Mouse (Mus musculus): ENCODE results near the gene Atp6v0b.
A peak's percentile ranks its signal among the peaks of the same experiment; 100 is the strongest.

Gene Atp6v0b

DNA sequence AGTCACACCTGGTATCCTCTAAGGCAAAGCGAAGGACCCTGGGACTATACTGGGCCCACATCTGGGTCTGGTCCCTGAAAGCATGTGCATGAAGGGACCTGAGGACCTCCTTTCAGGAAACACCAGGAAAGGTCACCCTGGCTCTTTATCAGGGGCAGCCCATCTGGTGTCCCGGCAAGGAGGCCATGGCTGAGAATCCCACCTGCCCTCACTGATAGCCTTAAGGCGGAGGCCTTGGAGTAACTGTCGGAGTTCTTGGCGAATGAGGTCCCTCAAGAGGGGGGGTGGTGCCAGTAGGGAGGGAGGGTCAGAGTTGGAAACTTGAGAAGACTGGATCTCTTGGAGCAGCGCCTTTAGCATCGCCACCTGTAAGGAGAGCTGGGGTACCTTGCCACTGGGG, 15.3 kb downstream of the Atp6v0b start:
- no peak for DNase-seq (ENCODE audit: low spot score in 2 of 2)

DNA sequence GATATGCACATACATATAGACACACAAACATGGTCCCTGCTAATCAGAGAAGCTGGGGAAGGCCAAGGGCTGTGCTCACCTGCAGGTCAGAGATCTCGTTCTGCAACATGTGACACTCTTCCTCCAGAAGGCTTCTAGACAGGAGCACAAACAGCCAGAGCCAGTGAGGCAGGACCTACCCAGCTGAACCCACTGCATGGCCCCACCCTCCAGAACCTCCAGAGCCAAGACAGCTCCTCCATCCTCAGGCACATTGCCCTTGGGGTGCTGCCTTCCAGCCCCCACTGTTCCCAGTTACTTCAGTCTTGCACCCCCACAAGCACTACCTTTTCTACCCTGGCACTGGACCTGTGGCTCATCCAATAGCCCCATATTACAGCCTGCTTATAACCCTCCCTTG, 16.7 kb downstream of the Atp6v0b start:
- DNase-seq (ENCODE audit: low spot score in 2 of 2): no peak

DNA sequence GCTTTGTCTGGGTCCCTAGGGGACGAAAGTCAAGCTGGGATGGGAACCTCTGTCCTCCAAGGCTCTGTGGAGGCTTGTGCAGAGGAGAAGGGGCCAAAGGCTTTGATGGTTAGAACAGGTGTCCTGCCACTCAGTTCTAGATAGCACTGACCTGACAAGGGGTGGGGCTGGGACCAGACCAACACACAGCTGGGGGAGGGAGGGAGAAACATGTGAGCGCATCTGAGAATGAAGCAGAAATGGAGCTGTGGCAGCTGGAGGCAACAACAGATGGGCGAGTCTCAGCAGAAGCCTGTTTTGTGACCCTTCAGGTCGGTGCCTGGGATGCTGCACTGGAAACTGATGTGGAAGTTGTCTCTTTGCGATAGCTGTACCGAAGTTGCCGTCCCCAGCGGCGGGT, 17.8 kb downstream of the Atp6v0b start:
- no peak for DNase-seq (ENCODE audit: low spot score in 2 of 2)

DNA sequence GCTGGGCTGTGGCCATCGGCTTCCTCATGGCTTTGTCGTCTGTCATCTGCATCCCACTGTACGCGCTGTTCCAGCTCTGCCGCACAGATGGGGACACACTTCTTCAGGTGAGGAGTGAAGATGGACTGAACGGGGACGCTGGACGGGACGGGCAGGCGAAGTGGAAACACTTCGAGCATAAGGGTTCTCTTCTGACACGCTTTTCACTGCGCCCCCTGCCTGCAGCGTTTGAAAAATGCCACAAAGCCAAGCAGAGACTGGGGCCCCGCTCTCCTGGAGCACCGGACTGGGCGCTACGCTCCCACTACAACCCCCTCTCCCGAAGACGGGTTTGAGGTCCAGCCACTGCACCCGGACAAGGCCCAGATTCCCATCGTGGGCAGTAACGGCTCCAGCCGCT, 19.3 kb downstream of the Atp6v0b start:
- peak in 1 of 2 experiments; percentile 43 for DNase-seq (ENCODE audit: low spot score in 2 of 2)

DNA sequence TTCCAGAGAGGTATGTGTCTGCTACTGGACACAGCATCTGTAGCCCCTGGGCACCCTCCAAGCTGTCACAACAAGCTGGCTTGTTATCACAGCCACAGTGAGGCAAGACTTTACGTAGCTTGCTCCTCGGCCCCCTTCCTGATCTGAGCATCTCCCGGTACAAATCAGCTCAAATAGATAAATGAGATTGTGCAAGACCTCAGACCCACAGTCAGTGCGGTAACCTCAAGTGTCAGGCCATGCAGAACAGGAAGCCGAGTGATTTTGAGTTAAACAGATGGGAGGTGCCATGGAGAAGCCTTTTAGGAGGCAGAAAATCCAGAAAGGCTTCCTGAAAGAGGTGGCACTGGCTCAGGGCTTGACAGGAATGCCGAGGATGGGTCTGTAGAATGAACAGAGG, 20.1 kb downstream of the Atp6v0b start:
- DNase-seq (ENCODE audit: low spot score in 2 of 2): no peak

DNA sequence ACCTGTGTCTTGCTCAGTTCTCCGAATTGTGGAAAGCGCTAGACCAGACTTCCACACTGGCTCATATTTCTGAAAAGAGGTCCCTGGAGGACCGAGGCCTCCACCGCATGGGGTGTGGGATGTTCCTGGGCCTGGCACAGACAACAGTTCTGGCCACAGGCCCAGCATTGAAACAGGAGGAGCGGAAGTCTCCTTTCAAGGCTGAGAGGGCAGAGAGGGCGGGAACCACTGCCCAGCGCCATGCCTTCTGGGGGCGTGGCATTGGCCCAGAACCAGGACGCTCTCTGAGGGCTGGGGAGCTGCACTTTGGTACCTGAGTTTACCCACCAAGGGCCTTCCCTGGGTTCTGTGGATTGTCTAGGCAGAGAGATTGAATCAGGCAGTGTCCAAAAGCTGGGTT, 21.1 kb downstream of the Atp6v0b start:
- no peak for DNase-seq (ENCODE audit: low spot score in 2 of 2)

DNA sequence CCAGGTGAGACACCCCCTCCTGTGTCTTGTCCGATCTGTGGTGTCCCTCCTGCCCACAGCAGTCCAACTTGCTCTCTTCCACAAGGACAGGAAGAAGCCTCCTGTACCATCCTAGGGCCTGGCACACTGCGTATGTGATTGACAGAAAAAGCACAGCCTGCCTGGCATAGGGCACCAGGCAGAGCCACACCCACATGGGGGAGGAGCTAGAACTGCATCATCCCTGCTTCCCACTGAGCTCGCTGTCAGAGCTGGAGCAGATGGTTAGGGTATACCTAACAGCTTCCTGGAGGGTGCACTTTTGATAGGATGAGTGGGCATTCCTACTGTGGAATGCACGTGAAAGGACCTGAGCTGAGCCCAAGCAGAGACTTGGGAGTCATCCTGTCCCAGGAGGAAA, 24.3 kb downstream of the Atp6v0b start:
- DNase-seq (ENCODE audit: low spot score in 2 of 2): no peak

DNA sequence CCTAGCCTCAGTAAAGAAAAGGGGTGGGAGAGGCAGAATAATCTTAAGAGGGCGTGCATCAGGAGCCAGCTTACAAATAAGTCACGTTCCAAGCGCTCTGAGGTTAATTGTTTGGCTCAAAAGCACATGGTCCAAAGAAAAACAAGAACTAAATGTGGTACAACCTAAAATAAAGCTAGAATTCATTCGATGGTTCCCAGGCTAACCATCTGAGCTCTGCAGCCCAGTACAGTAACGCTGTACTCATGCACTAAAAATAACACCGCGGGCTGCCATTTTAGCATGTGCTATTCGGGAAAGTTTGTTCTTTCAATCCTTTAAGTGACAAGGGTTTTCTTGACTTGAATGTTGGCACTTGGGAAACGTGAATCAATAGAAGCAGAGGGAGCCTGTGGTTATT, 26.6 kb downstream of the Atp6v0b start:
- no peak for DNase-seq (ENCODE audit: low spot score in 2 of 2)

DNA sequence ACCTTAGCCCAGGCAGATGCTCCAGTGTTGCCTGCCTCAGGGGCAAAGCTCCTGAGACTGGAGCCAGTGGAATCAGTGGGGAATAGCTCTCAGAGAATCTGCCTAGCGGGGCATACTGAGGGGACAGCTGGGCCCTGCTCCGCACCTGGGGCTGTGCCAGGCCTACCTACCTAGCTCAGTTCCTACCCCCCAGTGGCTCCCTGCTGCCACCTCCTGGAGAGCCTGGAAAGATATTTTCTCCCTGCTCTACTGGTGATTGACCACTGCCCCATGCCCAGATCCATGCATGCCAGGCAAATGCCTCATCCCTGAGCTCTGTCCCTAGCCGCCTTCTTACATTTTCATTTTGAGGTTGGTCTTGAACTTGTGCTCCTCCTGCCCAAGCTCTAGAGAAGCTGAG, 28.3 kb downstream of the Atp6v0b start:
- peak in 1 of 2 experiments; percentile 31 for DNase-seq (ENCODE audit: low spot score in 2 of 2)

DNA sequence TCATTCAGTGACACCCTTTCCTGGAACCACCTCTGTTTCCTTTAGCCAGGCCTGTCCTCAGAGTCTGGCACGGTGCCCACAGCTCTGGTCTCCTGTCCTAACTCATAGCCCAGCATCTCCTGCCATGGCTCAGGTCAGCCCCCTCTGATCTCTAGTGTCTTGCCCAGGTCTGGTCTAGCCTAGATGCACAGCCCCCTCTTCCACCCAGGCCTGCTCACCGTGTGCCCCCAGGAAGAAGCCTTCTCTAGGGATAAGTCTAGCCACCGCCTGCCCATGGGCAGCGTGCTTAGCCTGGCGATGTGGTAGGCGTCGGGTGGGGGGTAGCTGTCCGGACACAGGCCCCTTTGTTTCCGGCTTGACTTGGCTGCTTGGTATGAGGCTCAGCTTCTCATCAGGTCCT, 32.0 kb downstream of the Atp6v0b start:
- no peak for DNase-seq (ENCODE audit: low spot score in 2 of 2)

DNA sequence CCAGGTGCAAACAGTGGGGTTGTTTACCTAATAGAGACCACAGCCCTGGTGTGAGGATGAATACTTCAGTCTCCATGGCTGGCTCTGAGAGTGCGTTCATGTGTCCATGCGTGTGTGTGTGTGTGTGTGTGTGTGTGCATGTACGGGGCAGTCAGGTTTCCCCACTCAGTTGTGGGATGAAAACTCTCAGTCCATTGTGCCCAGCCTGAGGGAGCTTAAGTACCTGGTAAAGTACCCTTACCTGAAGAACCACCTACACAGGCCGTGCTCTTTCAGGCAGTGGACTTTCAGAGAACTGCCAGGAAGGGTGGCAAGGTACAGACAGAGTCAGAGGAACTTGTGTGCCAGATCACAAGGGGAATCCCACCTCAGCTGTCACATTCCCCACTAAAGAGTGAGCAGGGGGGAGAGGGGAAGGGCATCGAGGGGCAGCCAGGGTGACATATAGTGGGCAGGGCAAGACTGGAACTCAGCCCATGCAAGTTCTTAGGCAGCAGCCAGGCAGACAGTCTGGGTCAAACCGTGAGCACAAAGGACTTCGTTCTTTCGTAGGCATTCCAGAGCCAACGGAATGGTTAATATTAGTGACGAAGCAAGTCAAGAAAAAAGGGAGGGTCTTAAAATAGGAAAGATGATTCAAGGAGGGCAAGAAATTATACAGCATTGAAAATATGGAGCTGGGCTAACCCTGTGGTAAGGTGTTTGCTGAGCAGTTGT, 34.8 kb downstream of the Atp6v0b start:
- DNase-seq (ENCODE audit: low spot score in 2 of 2): no peak

DNA sequence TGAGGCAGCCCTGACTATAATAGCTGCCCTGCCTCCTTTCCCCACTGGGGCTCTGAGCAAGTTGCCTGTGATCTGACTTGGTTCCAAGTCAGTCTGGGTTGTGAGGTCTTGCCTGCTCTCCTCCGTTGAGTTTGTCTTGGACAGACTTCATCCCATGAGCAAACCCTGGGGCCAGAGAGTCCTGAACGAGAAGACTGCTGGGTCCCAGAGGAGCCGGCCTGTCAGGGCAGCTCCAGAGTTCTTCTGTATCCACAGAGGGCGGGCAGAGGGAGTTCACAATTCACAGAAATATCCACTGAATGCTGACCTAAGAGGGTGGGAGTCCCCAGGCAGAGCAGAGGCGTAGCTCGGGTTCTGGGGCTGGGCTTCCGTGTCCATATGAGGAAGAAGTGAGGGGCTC, 36.3 kb downstream of the Atp6v0b start:
- no peak for DNase-seq (ENCODE audit: low spot score in 2 of 2)

DNA sequence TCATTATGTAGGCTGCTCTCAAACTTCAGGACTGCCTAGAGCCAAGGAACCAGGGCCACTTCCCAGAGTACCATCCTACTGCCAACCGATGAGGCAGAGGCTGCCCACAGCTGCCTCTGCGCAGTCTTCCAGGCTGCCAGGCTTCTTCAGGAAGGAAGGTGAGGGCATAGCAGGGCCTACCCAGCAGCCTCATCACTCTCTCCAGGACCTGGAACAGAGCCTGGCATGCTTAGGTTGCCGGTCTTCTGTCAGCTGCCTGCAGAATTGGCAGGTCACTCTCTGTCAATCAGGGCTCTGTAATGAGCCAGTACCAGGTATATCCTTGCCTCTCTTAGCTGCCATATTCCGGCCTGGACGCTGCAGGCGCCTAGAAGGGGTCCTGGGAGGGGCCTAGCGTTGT, 37.0 kb downstream of the Atp6v0b start:
- DNase-seq (ENCODE audit: low spot score in 2 of 2): no peak

DNA sequence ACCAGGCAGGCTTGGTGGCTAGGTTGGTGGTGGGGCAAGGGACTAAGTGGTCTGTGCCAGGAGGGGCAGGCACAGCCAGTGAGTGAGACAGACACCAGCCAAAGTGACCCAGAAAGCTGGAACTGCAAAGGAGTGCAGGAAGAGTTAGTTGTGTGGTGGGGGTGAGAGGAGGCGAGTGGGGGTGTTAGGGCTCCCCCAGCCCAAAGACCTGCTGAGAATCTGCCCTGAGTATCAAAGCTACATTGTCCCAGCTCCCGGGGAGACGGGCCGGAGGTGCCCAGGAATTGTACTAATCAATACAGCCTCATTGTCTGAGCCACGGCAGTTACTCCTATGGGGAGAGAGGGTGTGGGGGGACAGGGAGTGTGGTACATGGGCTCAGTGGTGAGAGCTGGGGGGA, 37.6 kb downstream of the Atp6v0b start:
- DNase-seq (ENCODE audit: low spot score in 2 of 2): no peak

DNA sequence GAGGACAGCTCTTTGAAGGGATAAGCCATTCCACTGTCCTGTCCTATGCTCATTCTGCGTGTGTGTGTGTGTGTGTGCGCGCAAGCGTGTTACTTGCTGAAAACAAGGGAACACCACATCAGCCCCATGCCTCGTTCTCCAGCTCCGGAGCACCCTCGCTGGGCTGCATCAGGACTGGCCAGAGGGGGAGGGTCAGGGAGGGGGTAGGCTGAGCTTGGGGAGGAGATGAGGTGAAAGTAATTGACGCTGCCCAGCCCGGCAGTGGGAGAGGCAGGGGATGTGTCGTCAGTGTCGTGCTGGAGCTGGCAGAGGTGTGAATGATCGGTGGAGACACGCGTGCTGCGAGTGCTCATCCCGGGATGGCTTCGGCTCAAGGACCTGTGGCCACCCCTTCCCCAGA, 38.1 kb downstream of the Atp6v0b start:
- no peak for DNase-seq (ENCODE audit: low spot score in 2 of 2)

DNA sequence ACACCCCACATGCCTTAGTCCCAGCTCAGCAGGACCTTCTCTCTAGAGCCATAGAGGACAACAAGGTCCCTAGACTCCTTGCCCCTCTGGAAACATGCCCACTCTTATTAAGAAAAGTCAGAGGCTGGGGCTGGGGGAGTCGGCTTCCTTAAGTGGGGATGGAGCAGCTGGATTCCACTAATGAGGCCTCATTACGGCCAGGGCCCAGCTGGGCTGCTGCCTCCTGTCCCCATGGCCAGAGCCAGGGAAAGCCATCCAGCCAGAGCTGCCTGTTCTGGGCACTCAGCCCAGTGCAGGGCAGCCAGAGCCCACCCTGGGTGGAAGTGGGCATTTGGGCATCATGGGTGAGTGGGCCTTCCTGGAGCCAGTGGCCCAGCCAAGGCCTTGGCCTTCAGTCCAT, 40.1 kb downstream of the Atp6v0b start:
- DNase-seq (ENCODE audit: low spot score in 2 of 2): no peak

DNA sequence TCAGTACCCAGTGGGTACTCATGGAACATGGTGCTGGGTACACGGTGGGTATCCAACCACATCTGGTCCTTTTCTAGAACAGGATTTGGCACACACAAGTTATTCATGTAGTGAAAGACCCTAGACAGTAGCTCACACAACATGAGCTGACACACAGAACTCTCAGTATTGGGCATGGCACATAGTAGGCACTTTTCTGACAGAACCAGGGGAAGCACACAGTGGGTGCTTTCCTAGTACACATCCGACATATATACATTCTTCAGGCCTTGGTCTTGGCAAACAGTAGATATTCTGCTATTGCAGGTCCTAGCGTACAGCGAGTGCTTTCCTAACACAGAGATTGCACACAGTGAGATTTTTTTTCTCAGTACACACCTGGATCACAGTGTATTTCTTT, 40.9 kb downstream of the Atp6v0b start:
- no peak for DNase-seq (ENCODE audit: low spot score in 2 of 2)

DNA sequence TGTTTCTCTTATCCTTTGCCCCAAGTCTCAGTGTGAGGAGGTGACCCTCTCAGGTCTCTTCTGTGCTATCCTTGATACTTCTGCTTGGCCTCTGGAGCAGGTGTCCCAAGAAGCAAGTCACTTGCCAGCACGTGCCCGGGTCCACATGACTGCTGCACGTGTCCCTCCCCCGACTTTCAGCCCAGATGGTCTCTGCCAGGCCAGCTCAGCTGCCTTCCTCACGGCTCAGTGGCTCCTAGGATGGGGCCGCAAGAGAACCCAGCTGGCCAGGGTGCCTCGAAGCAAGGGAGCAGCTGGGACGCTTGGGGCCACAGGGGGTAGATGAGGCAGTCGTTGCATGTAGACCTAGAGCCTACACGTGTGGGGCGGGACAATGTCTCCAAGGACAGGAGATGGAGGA, 41.8 kb downstream of the Atp6v0b start:
- DNase-seq (ENCODE audit: low spot score in 2 of 2): no peak

DNA sequence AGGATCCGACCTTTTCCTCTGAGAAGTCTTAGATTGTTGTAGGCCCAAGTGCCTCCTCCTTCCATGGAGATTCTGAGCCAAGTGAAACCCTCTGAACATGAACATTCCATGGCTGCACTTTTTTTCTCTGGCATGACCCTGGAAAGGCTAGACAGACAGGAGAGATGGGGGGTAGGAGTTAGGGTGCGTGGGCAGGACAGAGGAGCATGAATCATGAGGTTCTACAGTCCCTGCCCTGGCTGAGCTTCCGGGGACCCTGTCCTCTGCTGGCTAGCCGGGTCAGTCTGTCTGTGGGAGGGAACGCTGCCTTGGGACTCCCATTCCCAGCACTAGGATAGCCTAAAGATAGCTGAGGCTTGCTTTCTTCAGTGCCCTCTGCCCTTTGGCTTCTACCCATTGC, 42.7 kb downstream of the Atp6v0b start:
- DNase-seq (ENCODE audit: low spot score in 2 of 2): no peak

DNA sequence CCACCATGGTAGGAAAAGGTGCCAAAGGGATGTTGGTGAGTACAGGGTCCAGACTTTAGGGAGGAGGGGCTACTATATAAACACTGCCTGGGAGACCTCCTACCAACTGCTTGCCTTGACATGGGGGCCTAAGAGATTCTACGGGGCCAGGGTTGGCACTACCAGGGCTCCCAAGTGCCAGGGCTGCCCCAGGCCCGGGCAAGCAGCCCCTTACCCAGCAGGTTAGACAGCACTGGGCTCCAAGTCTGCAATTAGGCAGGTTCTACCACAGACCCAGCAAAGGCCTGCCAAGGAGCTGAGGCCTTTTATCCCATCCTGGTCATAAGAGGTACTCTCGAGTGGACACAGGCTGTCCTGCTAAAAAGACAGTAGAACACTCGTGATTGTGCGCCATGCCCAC, 44.0 kb downstream of the Atp6v0b start:
- no peak for DNase-seq (ENCODE audit: low spot score in 2 of 2)

DNA sequence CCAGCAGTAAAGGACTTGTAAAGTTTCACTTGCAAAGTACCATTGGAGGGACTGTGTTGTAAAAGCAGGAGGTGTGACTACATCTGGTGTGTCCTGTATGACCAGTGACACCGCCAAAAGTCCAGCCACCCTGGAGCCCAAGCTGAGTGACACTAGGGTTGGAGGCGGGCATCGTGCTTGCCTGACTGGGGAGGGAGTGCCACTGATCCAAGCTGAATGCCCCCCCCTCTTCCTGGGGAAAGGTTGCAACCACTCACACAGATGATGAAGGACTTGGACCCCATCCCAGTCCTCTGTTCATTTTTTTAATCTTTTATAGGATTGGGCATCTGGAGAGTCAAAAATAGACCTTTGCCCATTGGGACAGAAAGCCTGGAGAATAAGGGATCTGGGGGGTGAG, 45.6 kb downstream of the Atp6v0b start:
- no peak for DNase-seq (ENCODE audit: low spot score in 2 of 2)

DNA sequence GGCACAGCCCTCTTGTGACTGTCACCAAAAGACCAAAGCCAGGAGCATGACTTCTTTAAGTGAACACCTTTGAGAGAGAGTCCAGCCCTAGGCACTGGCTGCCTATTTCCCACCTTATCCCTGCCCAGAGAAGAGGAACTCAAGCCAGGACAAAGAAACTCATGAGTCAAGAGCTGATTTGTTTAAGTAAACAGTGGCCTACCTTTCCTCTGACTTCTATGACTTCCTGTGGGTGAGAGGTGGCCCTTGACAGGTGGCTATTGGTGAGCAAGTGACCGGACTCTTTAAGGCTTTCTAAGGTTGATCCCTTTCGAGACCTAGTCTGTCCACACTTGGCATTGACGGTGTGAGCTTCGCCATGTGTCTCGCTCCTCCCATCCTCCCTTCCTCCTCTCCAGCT, 46.3 kb downstream of the Atp6v0b start:
- no peak for DNase-seq (ENCODE audit: low spot score in 2 of 2)

DNA sequence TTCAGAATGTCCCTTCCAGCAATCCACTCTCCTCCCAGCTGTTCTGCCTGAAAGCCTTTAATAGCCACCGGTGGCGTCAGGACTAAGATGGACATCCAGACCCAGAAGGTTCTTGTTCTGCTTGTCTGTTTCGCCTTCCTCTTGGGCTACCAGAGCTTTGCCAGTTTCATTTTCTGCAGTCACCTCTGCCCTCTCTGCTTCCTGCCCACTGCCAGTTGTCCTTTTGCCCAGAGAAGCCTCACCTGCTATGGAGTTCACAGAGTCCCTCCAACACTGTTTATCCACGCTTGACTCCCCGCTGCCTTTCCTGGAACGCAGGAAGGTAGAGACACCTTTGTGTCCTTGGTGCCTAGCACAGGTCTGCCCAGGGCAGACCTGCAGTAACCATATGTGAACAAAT, 47.8 kb downstream of the Atp6v0b start:
- no peak for DNase-seq (ENCODE audit: low spot score in 2 of 2)

DNA sequence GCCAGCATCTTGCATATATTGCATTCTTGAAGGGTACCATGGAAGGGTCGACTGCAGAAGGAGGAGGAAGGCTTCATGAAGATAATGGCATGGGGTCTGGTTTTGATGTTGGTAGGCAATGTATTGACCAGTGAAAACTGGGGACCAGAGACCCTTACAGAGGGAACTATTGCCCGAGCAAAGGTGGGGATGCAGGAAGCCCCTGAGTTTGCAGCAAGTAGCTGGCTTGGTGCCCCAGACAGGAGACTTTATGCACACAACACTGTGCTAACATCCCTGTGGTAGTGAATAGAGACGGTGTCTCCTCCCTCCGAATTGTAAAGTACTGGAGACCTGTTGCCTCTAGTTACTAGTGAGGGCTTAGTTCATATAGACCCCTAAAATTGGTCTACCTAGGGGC, 49.9 kb downstream of the Atp6v0b start:
- no peak for DNase-seq (ENCODE audit: low spot score in 2 of 2)
